Mouse (Mus musculus) testis, adult 2 months (tissue): Measurements from ENCODE around the gene Nectin4. TPM values are rescaled to one million over a fixed set of nuclear protein-coding genes. Genes with fewer than 3 reads are reported as not detected.

Experiments used
- H3K27ac ChIP-seq: fragments of 200-500 bp; 2 replicates; pipeline ENCODE4 v1.5.1; 2012; ENCODE audit warnings: low read depth, low read length; ENCODE audit not compliant: control insufficient read depth, insufficient read depth
- H3K27me3 ChIP-seq: fragments of 200-500 bp; 2 replicates; pipeline ENCODE4 v1.6.1; 2012; ENCODE audit warnings: mild to moderate bottlenecking, low read length, moderate library complexity; ENCODE audit not compliant: control insufficient read depth, insufficient read depth
- H3K36me3 ChIP-seq: fragments of 200-500 bp; 2 replicates; pipeline ENCODE4 v1.6.1; 2012; ENCODE audit warnings: mild to moderate bottlenecking, low read length; ENCODE audit not compliant: control insufficient read depth, insufficient read depth
- H3K4me1 ChIP-seq: fragments of 200-500 bp; 2 replicates; pipeline ENCODE4 v1.6.1; 2012; ENCODE audit warnings: low read length; ENCODE audit not compliant: control insufficient read depth, insufficient read depth
- H3K4me3 ChIP-seq: fragments of 200-500 bp; 2 replicates; pipeline ENCODE4 v1.5.1; 2012; ENCODE audit warnings: low read depth, mild to moderate bottlenecking, low read length, moderate library complexity, mixed read lengths; ENCODE audit not compliant: control insufficient read depth
- CTCF ChIP-seq: fragments of 200-500 bp; IDR thresholded peaks from 2 replicates; pipeline ENCODE4 v1.5.1; 2012; ENCODE audit warnings: low read depth, mild to moderate bottlenecking, inconsistent platforms, low read length, moderate library complexity; ENCODE audit not compliant: control insufficient read depth, insufficient read depth, insufficient replicate concordance
- POLR2A ChIP-seq: fragments of 200-500 bp; IDR thresholded peaks from 2 replicates; pipeline ENCODE4 v1.6.1; 2012; ENCODE audit warnings: low read depth, mild to moderate bottlenecking, inconsistent platforms, low read length, moderate library complexity; ENCODE audit not compliant: control insufficient read depth
- polyA plus RNA-seq: library from polyadenylated mRNA; depleted of rRNA; stranded (reverse); fragments of >200 nt; gene quantifications from 2 replicates; pipeline ENCODE4 v1.2.3, GENCODE M21; 2012

Gene Nectin4
- polyA plus RNA-seq, 1 experiment = 8.5 TPM

GRCm38 (mm10) chr1:171329433-171330215, 40.3 kb upstream of the Nectin4 start:
- no peaks in the 10 kb centered on the region for H3K27me3 ChIP-seq
- TF ChIP-seq POLR2A (peak; percentile 17; the same call in 1 of the 2 replicates), CTCF (no peak)
- H3K4me3 ChIP-seq = peak overlapping the region; percentile 92
- H3K4me1 ChIP-seq = peaks cover 8% of the 10 kb centered on the region
- H3K27ac ChIP-seq = peak overlapping the region; percentile 73
- H3K36me3 ChIP-seq = no peaks in the 10 kb centered on the region

GRCm38 (mm10) chr1:171330216-171330560, 39.7 kb upstream of the Nectin4 start:
- Histone ChIP-seq H3K4me1 (peaks cover 8% of the 10 kb centered on the region), H3K36me3 (no peaks in the 10 kb centered on the region), H3K27me3 (no peaks in the 10 kb centered on the region), H3K27ac (peak overlapping the region; percentile 73), H3K4me3 (peak overlapping the region; percentile 92)
- no peak for TF ChIP-seq CTCF
- no peak for TF ChIP-seq POLR2A

- H3K36me3 ChIP-seq = peaks cover 4% of the 10 kb centered on the region; the same call in 1 of the 2 replicates
Observed at GRCm38 (mm10) chr1:171342262-171343207, 27.4 kb upstream of the Nectin4 start.

GRCm38 (mm10) chr1:171343922-171344677, 25.8 kb upstream of the Nectin4 start:
- no peaks in the 10 kb centered on the region for H3K27me3 ChIP-seq
- TF ChIP-seq CTCF = no peak
- no peak for TF ChIP-seq POLR2A
- peaks cover 7% of the 10 kb centered on the region for H3K4me1 ChIP-seq
- no peaks in the 10 kb centered on the region for H3K36me3 ChIP-seq
- peak overlapping the region; percentile 93 for H3K4me3 ChIP-seq
- H3K27ac ChIP-seq = no peak overlapping the region

More at GRCm38 (mm10) chr1:171342262-171343207, 27.4 kb upstream of the Nectin4 start:
- H3K27ac ChIP-seq = no peak overlapping the region
- TF ChIP-seq POLR2A = 0 out of 2 replicates have a peak, but pooled peaks have one; percentile 26
- TF ChIP-seq CTCF = no peak
- H3K4me3 ChIP-seq = no peak overlapping the region
- peaks cover 10% of the 10 kb centered on the region for H3K4me1 ChIP-seq
- H3K27me3 ChIP-seq = no peaks in the 10 kb centered on the region

GRCm38 (mm10) chr1:171344715-171345114, 25.2 kb upstream of the Nectin4 start:
- TF ChIP-seq POLR2A = no peak
- no peak for TF ChIP-seq CTCF
- Histone ChIP-seq H3K4me3 (peak overlapping the region; percentile 93), H3K36me3 (no peaks in the 10 kb centered on the region), H3K27ac (peak overlapping the region; percentile 12), H3K4me1 (peaks cover 7% of the 10 kb centered on the region), H3K27me3 (no peaks in the 10 kb centered on the region)

- no peak for TF ChIP-seq CTCF
- peak; percentile 98 for TF ChIP-seq POLR2A
- peak within 1 kb of the TSS; percentile 93 for H3K4me3 ChIP-seq
- peaks cover 7% of the 10 kb centered on the region for H3K4me1 ChIP-seq
- H3K36me3 ChIP-seq = no peaks in the 10 kb centered on the region
- no peaks in the 10 kb centered on the region for H3K27me3 ChIP-seq
- peak within 1 kb of the TSS; percentile 73 for H3K27ac ChIP-seq
Observed at GRCm38 (mm10) chr1:171345225-171346094, 24.4 kb upstream of the Nectin4 start, which contains the start of the genes Nit1 and Pfdn2. Nit1 (minus strand) TSS chr1:171345646. Pfdn2 (plus strand) TSS chr1:171345670.
